Mouse (Mus musculus): Measurements from ENCODE around the gene Il1r1. TPM values are rescaled to one million over a fixed set of nuclear protein-coding genes. Genes with fewer than 3 reads are reported as not detected.

Gene Il1r1
- total and polyA plus RNA-seq, 3 experiments: 1.4 to 3.1 TPM; not detected in 1

DNA sequence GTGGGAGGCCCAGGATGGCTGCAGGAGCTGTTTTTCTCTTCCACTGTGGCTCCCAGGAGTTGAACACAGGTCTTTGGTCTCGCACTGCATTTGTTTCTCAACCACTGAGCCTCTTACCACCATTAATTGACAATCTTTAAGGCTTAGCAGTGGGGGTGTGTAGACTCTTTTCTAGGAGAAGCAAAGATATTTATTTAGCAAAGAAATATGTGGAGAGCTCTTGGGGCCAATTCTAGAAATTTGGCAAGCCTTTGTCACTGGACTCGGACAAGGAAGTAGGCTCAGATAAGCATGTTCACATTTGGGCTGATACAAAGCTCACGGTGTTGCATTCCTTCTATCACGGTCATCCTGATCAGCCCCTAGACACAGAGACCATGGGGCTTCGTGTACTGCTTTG is 34.0 kb upstream of the Il1r1 start:
- Histone ChIP-seq H3K9me3 (replicated peaks; ENCODE audit: insufficient read depth, low read length) (no peaks in the 10 kb centered on the region), H3K79me2 (ENCODE audit: control insufficient read depth, insufficient read depth, low read length, poor library complexity) (no peaks in the 10 kb centered on the region), H3K36me3 (ENCODE audit: control insufficient read depth in 1 of 2, insufficient read depth in 2 of 2, low read length in 2 of 2) (no peaks in the 10 kb centered on the region), H3K4me1 (ENCODE audit: control insufficient read depth in 1 of 2, insufficient read depth in 2 of 2, low read length in 2 of 2) (no peaks in the 10 kb centered on the region), H3K9ac (ENCODE audit: control insufficient read depth, low read depth, low read length, poor library complexity, severe bottlenecking) (no peak overlapping the region), H3K27me3 (ENCODE audit: control insufficient read depth in 1 of 2, insufficient read depth in 2 of 2, low read length in 2 of 2) (no peaks in the 10 kb centered on the region; a peak in 1 of 4 replicates), H3K27ac (ENCODE audit: control insufficient read depth, low read depth, low read length) (no peak overlapping the region), H3K4me3 (ENCODE audit: control insufficient read depth in 1 of 2, insufficient read depth in 1 of 2, low read depth in 2 of 2, low read length in 2 of 2) (no peak overlapping the region)
- TF ChIP-seq ELF1 (IDR thresholded peaks at IDR 0.05; ENCODE audit: low read depth, low read length) (no peak), MEF2A (IDR thresholded peaks at IDR 0.05; ENCODE audit: extremely low read depth, insufficient replicate concordance, low read depth, low read length, poor library complexity, severe bottlenecking) (no peak), ZMIZ1 (IDR thresholded peaks at IDR 0.05; ENCODE audit: low read depth, low read length) (no peak), MYB (IDR thresholded peaks at IDR 0.05; ENCODE audit: low read depth, low read length) (no peak), CTCF (IDR thresholded peaks at IDR 0.05 in 2 of 3, conservative IDR thresholded peaks at IDR 0.05 in 1 of 3; ENCODE audit: control insufficient read depth in 1 of 3, insufficient read depth in 1 of 3, low read depth in 2 of 3, low read length in 3 of 3, poor library complexity in 1 of 3, severe bottlenecking in 1 of 3) (no peak), POLR2AphosphoS5 (IDR thresholded peaks at IDR 0.05; ENCODE audit: borderline replicate concordance, low read depth, low read length) (no peak), TBP (IDR thresholded peaks at IDR 0.05; ENCODE audit: low read depth, low read length) (no peak), EP300 (IDR thresholded peaks at IDR 0.05; ENCODE audit: low read depth in 1 of 2, low read length in 2 of 2) (no peak), NRF1 (IDR thresholded peaks at IDR 0.05; ENCODE audit: insufficient read depth, low read depth, low read length, poor library complexity, severe bottlenecking) (no peak)
- no peak for DNase-seq (ENCODE audit: low read depth, low spot score)

DNA sequence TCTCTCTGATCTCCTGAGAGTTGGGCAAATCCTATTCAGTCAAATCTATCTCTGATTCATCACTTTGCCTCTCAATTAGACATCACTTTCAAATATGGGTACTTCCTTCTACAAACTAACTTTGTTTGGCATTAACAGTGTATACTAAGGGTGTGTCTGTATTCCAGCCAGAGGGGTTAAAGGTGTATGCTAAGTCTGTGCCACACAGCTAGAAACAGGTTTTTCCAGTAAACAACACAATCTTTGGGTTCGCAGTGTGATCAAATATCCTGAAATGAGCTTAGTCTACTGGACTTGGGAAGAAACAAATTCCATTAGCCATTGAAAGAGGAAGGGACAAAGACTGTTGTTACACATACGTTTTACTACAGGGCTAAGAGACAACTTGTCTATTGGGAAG is 30.6 kb upstream of the Il1r1 start:
- Histone ChIP-seq H3K4me3 (ENCODE audit: control insufficient read depth in 1 of 2, insufficient read depth in 1 of 2, low read depth in 2 of 2, low read length in 2 of 2) (no peak overlapping the region), H3K9ac (ENCODE audit: control insufficient read depth, low read depth, low read length, poor library complexity, severe bottlenecking) (no peak overlapping the region), H3K36me3 (ENCODE audit: control insufficient read depth in 1 of 2, insufficient read depth in 2 of 2, low read length in 2 of 2) (no peaks in the 10 kb centered on the region), H3K9me3 (replicated peaks; ENCODE audit: insufficient read depth, low read length) (no peaks in the 10 kb centered on the region), H3K4me1 (ENCODE audit: control insufficient read depth in 1 of 2, insufficient read depth in 2 of 2, low read length in 2 of 2) (no peaks in the 10 kb centered on the region), H3K27ac (ENCODE audit: control insufficient read depth, low read depth, low read length) (no peak overlapping the region), H3K79me2 (ENCODE audit: control insufficient read depth, insufficient read depth, low read length, poor library complexity) (no peaks in the 10 kb centered on the region), H3K27me3 (ENCODE audit: control insufficient read depth in 1 of 2, insufficient read depth in 2 of 2, low read length in 2 of 2) (no peaks in the 10 kb centered on the region)
- TF ChIP-seq EP300 (IDR thresholded peaks at IDR 0.05; ENCODE audit: low read depth in 1 of 2, low read length in 2 of 2): no peak
- no peak for TF ChIP-seq POLR2AphosphoS5 (IDR thresholded peaks at IDR 0.05; ENCODE audit: borderline replicate concordance, low read depth, low read length)
- DNase-seq (ENCODE audit: low read depth, low spot score): no peak

DNA sequence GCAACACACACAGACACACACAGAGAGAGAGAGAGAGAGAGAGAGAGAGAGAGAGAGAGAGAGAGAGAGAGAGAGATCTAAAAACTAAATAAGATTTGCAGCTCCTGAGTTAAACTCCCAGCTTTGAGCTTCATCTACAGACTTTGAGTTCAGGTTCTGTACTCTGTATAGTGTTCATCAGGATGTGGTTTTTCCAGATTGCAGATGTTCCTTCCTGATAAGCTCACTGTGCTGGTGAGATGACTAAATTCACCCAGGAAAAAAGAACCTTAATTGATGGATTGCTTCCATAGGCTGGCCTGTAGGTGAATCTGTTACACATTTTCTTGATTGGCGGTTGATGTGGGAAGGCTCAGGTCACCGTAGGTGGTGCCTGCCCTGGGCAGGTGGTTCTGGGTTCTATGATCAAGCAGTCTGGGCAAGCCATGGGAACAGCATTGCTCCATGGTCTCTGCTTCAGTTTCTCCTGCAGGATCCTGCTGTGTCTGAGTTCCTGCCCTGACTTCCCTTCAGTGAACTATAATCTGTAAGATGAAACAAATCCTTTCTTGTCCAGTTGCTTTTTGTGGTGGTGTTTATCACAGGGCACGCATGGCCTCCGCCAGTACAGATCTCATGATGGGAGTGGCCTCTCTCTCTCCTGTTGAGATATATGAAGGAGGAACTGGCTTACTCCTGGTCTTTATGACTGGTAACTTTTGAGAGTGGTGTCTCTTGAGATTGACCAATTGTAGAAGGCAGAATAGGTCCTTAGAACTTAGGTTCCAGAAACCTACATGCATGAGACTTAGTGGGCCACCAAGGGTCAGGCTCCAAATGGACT is 11.3 kb upstream of the Il1r1 start:
- Histone ChIP-seq H3K4me1 (ENCODE audit: control insufficient read depth in 1 of 2, insufficient read depth in 2 of 2, low read length in 2 of 2) (peaks cover 0 to 10% of the 10 kb centered on the region in 2 experiments; a peak in 2 of 4 replicates), H3K9me3 (replicated peaks; ENCODE audit: insufficient read depth, low read length) (no peaks in the 10 kb centered on the region)
- peak; percentile 69 for DNase-seq (ENCODE audit: low read depth, low spot score)

More for the DNA sequence above, 11.3 kb upstream of the Il1r1 start:
- Histone ChIP-seq H3K79me2 (ENCODE audit: control insufficient read depth, insufficient read depth, low read length, poor library complexity) (no peaks in the 10 kb centered on the region), H3K27me3 (ENCODE audit: control insufficient read depth in 1 of 2, insufficient read depth in 2 of 2, low read length in 2 of 2) (no peaks in the 10 kb centered on the region), H3K36me3 (ENCODE audit: control insufficient read depth in 1 of 2, insufficient read depth in 2 of 2, low read length in 2 of 2) (peaks cover 0 to 11% of the 10 kb centered on the region in 2 experiments; a peak in 2 of 4 replicates), H3K27ac (ENCODE audit: control insufficient read depth, low read depth, low read length) (no peak overlapping the region), H3K9ac (ENCODE audit: control insufficient read depth, low read depth, low read length, poor library complexity, severe bottlenecking) (no peak overlapping the region), H3K4me3 (ENCODE audit: control insufficient read depth in 1 of 2, insufficient read depth in 1 of 2, low read depth in 2 of 2, low read length in 2 of 2) (no peak overlapping the region)
- TF ChIP-seq UBTF (IDR thresholded peaks at IDR 0.05; ENCODE audit: borderline replicate concordance, insufficient read depth, low read depth, low read length) (no peak), ELF1 (IDR thresholded peaks at IDR 0.05; ENCODE audit: low read depth, low read length) (no peak), TCF12 (IDR thresholded peaks at IDR 0.05; ENCODE audit: low read depth, low read length) (peak; percentile 52; the same call in 1 of the 2 replicates), MEF2A (IDR thresholded peaks at IDR 0.05; ENCODE audit: extremely low read depth, insufficient replicate concordance, low read depth, low read length, poor library complexity, severe bottlenecking) (no peak), MYB (IDR thresholded peaks at IDR 0.05; ENCODE audit: low read depth, low read length) (no peak), GATA1 (IDR thresholded peaks at IDR 0.05; ENCODE audit: low read depth, low read length) (peak; percentile 46; the same call in 1 of the 2 replicates), MXI1 (IDR thresholded peaks at IDR 0.05; ENCODE audit: low read depth, low read length) (peak; percentile 23; the same call in 1 of the 2 replicates), GABPA (IDR thresholded peaks at IDR 0.05; ENCODE audit: low read depth, low read length) (no peak), RCOR1 (IDR thresholded peaks at IDR 0.05; ENCODE audit: low read depth, low read length) (peak; percentile 74), TAL1 (IDR thresholded peaks at IDR 0.05; ENCODE audit: low read length) (peak; percentile 26; the same call in 1 of the 2 replicates), EP300 (IDR thresholded peaks at IDR 0.05; ENCODE audit: low read depth in 1 of 2, low read length in 2 of 2) (peak; percentile 40 to 41; a peak in 3 of 4 replicates)

Data from MEL (cell line).